Mouse (Mus musculus) embryonic facial prominence, embryonic 15.5 days (tissue): ENCODE measurements around the gene Matn1. TPM values are rescaled to one million over a fixed set of nuclear protein-coding genes. Genes with fewer than 3 reads are reported as not detected.

Experiments used
- ATAC-seq: fragments of 200-750 bp; cut with Nextera tagmentation; 2 replicates; pipeline ENCODE4 v1.8.0; 2017; ENCODE audit warnings: low read depth, moderate TSS enrichment; ENCODE audit not compliant: insufficient number of reproducible peaks, low FRiP score, low TSS enrichment
- H3K27ac ChIP-seq: fragments of 300-500 bp; sonication (generic); replicated peaks from 2 replicates; pipeline ENCODE4 v1.5.1; 2015; ENCODE audit warnings: mild to moderate bottlenecking, inconsistent platforms
- H3K27me3 ChIP-seq: fragments of 300-500 bp; sonication (generic); 2 replicates; pipeline ENCODE4 v1.6.1; 2015; ENCODE audit warnings: inconsistent platforms
- H3K36me3 ChIP-seq: fragments of 300-500 bp; sonication (generic); 2 replicates; pipeline ENCODE4 v1.6.1; 2015; ENCODE audit warnings: mild to moderate bottlenecking, inconsistent platforms
- H3K4me1 ChIP-seq: fragments of 300-500 bp; sonication (generic); 2 replicates; pipeline ENCODE4 v1.6.1; 2015; ENCODE audit warnings: inconsistent platforms
- H3K4me2 ChIP-seq: fragments of 300-500 bp; sonication (generic); replicated peaks from 2 replicates; pipeline ENCODE4 v1.6.1; 2015; ENCODE audit warnings: mild to moderate bottlenecking, inconsistent platforms
- H3K4me3 ChIP-seq: fragments of 300-500 bp; sonication (generic); replicated peaks from 2 replicates; pipeline ENCODE4 v1.5.1; 2015; ENCODE audit warnings: mild to moderate bottlenecking, inconsistent platforms
- H3K9ac ChIP-seq: fragments of 300-500 bp; sonication (generic); 2 replicates; pipeline ENCODE4 v1.6.1; 2015; ENCODE audit warnings: inconsistent platforms
- H3K9me3 ChIP-seq: fragments of 300-500 bp; sonication (generic); replicated peaks from 2 replicates; pipeline ENCODE4 v1.6.1; 2016; ENCODE audit warnings: inconsistent platforms
- WGBS: fragments of 180-500 bp; shearing (Covaris S2); methylation state at CpG from one replicate; pipeline ENCODE4 v1.1.7; 2015; 5-methylcytosine and 5-hydroxymethylcytosine counted together
- polyA plus RNA-seq: library from polyadenylated mRNA; unstranded; fragments of >200 nt; fragmentation: Nextera tagmentation; extraction: Ambion mirVana; gene quantifications from 2 replicates; pipeline ENCODE4 v1.2.1, GENCODE M21; 2015

The Matn1 gene
- polyA plus RNA-seq, 1 experiment from 2014 or later, result 85.1 TPM

DNA sequence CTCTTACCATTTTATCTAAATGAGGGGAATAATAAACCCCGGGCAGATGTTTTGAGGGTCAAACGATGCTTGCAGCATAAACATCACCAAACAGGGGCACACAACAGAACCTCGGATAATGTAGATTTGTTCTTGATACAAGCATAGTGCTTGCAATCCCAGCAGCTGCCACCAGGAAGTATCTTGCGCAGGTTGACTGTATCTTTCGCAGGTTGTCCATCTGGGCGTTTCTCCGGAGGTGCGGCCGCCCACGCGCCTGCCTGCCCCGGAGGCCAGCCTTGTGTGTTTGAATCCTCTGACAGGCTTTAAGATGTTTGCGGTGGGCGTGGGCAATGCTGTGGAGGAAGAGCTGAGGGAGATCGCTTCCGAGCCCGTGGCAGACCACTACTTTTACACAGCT, 8.3 kb downstream of the Matn1 start:
- Histone ChIP-seq H3K36me3 (no peaks in the 10 kb centered on the region), H3K27ac (no peak overlapping the region), H3K4me1 (no peaks in the 10 kb centered on the region), H3K9me3 (no peaks in the 10 kb centered on the region), H3K9ac (no peak overlapping the region), H3K4me3 (no peak overlapping the region), H3K4me2 (no peak overlapping the region), H3K27me3 (no peaks in the 10 kb centered on the region; the same call in 1 of the 2 replicates)
- ATAC-seq, result no peak
- 40% methylated on average over 17 of the region's 17 CpGs for WGBS

- no peaks in the 10 kb centered on the region; the same call in 1 of the 2 replicates for H3K27me3 ChIP-seq
- H3K4me3 ChIP-seq, result no peak overlapping the region
- WGBS, result 65% methylated on average over 10 of the region's 10 CpGs
- H3K9ac ChIP-seq, result no peak overlapping the region
- no peak for ATAC-seq
- no peak overlapping the region for H3K4me2 ChIP-seq
- no peaks in the 10 kb centered on the region for H3K9me3 ChIP-seq
- no peak overlapping the region for H3K27ac ChIP-seq
- no peaks in the 10 kb centered on the region for H3K4me1 ChIP-seq
- H3K36me3 ChIP-seq, result no peaks in the 10 kb centered on the region
Measured at GRCm38 (mm10) chr4:130957156-130957555, 13.0 kb downstream of the Matn1 start.

DNA sequence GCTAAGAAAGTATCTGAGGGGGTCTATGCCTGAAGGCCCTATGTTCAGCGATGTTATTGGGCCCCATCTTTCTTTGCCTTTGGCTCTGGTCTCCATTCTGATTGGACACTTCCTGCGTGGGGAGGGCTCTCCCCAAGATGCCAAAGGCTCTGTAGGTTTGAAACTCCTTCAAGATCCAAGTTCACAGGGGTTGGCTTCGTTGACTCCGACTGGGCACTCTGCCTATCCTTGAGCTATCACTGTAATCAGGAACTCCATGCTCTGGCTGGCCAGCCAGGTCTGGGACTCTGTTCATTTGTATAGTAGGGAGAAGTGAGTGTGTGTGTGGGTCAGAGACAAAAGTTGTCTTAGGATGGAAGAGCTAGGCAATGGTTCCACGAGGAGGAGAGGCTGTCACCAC, 14.6 kb downstream of the Matn1 start:
- H3K27ac ChIP-seq, result no peak overlapping the region
- 66% methylated on average over 5 of the region's 5 CpGs for WGBS
- no peak for ATAC-seq

GRCm38 (mm10) chr4:130959678-130960077, 15.5 kb downstream of the Matn1 start:
- Histone ChIP-seq H3K4me3 (no peak overlapping the region), H3K27me3 (no peaks in the 10 kb centered on the region; the same call in 1 of the 2 replicates), H3K27ac (no peak overlapping the region), H3K9me3 (no peaks in the 10 kb centered on the region), H3K4me2 (no peak overlapping the region), H3K9ac (no peak overlapping the region), H3K36me3 (no peaks in the 10 kb centered on the region), H3K4me1 (no peaks in the 10 kb centered on the region)
- WGBS, result 41% methylated on average over 6 of the region's 6 CpGs
- ATAC-seq, result no peak

More for the DNA sequence above, 14.6 kb downstream of the Matn1 start:
- no peaks in the 10 kb centered on the region for H3K4me1 ChIP-seq
- no peak overlapping the region for H3K4me3 ChIP-seq
- no peaks in the 10 kb centered on the region for H3K36me3 ChIP-seq
- no peak overlapping the region for H3K4me2 ChIP-seq
- no peaks in the 10 kb centered on the region; the same call in 1 of the 2 replicates for H3K27me3 ChIP-seq
- no peak overlapping the region for H3K9ac ChIP-seq
- no peaks in the 10 kb centered on the region for H3K9me3 ChIP-seq

DNA sequence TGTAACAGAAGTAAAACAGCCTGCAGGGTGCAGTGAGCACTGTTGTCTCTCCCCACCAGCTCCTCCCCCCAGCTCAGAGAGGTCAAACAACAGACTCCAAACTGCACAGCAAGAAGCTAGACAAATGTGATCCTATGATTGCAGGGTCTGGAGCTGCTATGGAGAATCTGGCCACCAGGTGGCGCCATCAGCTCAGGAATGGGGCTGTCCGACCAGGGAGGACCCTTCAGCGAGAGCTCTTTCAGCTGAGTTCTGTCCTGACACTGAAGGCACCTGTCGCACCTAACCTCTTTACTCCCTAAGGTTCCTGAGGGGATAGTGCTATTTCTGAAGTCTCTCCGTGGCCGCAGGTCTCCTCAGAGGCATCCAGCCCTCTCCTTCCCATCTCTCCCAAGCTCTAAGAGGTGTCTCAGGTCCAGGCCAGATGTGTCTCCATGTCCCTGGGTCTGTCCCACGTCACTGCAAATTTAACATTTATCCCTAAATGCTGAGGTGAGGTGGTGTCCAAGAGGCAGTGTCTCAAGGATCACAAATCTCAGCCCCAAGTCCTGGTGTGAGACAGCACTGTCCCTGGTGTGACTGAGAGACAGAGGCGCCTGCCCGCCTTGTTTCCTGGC, 16.0 kb downstream of the Matn1 start:
- Histone ChIP-seq H3K4me2 (no peak overlapping the region), H3K9ac (no peak overlapping the region), H3K4me1 (no peaks in the 10 kb centered on the region), H3K27me3 (no peaks in the 10 kb centered on the region; the same call in 1 of the 2 replicates), H3K9me3 (no peaks in the 10 kb centered on the region), H3K4me3 (no peak overlapping the region), H3K27ac (no peak overlapping the region), H3K36me3 (no peaks in the 10 kb centered on the region)
- 33% methylated on average over 9 of the region's 9 CpGs for WGBS
- ATAC-seq, result no peak

DNA sequence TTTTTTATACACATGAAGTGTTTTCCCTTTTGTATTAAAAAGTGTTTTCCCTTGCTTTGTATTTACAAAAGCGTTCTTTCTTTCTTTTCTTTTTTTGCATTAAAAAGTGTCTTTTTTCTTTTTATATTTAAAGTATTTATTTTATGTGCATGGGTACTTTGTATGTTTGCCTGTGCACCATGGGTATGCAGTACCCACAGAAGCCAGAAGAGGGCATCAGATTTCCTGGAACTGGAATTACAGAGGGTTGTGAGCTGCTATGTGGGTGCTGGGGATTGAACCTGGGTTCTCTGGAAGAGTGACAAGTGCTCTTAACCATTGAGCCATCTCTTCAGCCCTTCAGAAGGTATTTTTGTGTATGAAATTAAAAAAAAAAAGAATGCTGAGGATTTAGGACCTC, 27.1 kb downstream of the Matn1 start:
- no peak overlapping the region for H3K9ac ChIP-seq
- no peak for ATAC-seq
- 91% methylated on average over 1 of the region's 1 CpGs for WGBS
- 0 out of 2 replicates have a peak, but pooled peaks cover 6% of the 10 kb centered on the region for H3K4me1 ChIP-seq
- H3K9me3 ChIP-seq, result no peaks in the 10 kb centered on the region
- H3K4me2 ChIP-seq, result no peak overlapping the region
- H3K27me3 ChIP-seq, result no peaks in the 10 kb centered on the region; the same call in 1 of the 2 replicates
- no peaks in the 10 kb centered on the region for H3K36me3 ChIP-seq
- no peak overlapping the region for H3K27ac ChIP-seq
- no peak overlapping the region for H3K4me3 ChIP-seq

DNA sequence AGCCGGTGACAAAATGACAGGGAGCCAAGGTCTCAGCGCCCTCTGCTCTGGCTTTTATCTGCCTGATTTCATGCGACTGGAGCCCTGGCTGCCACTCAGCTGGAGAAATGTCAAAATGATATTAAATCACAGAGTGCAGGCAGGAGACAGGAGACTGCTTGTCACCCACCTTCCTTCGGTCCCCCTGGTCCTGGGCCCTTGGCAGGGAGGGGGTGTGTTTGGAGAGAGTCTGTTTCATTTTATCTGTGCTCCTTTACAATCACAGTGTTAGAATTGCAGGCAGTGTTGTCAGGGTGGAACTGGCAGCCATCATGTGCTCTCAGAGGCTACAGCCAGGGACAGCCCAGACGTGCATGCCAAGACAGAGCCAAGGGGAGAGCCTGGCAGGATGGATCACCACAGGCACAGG, 28.2 kb downstream of the Matn1 start:
- no peaks in the 10 kb centered on the region for H3K27me3 ChIP-seq
- H3K9ac ChIP-seq, result no peak overlapping the region
- no peak overlapping the region for H3K27ac ChIP-seq
- WGBS, result 64% methylated on average over 5 of the region's 5 CpGs
- H3K36me3 ChIP-seq, result no peaks in the 10 kb centered on the region
- no peak overlapping the region for H3K4me3 ChIP-seq
- H3K4me2 ChIP-seq, result no peak overlapping the region
- no peak for ATAC-seq
- H3K9me3 ChIP-seq, result no peaks in the 10 kb centered on the region
- H3K4me1 ChIP-seq, result 0 out of 2 replicates have a peak, but pooled peaks cover 6% of the 10 kb centered on the region

GRCm38 (mm10) chr4:130973332-130974263, 29.4 kb downstream of the Matn1 start:
- Histone ChIP-seq H3K4me2 (no peak overlapping the region), H3K36me3 (no peaks in the 10 kb centered on the region), H3K4me1 (0 out of 2 replicates have a peak, but pooled peaks cover 6% of the 10 kb centered on the region), H3K4me3 (no peak overlapping the region), H3K9ac (no peak overlapping the region), H3K9me3 (no peaks in the 10 kb centered on the region), H3K27me3 (no peaks in the 10 kb centered on the region), H3K27ac (0 out of 2 replicates have a peak overlapping the region, but pooled peaks have one; percentile 24)
- peak; percentile 61; the same call in 1 of the 2 replicates for ATAC-seq
- WGBS, result 35% methylated on average over 19 of the region's 19 CpGs

DNA sequence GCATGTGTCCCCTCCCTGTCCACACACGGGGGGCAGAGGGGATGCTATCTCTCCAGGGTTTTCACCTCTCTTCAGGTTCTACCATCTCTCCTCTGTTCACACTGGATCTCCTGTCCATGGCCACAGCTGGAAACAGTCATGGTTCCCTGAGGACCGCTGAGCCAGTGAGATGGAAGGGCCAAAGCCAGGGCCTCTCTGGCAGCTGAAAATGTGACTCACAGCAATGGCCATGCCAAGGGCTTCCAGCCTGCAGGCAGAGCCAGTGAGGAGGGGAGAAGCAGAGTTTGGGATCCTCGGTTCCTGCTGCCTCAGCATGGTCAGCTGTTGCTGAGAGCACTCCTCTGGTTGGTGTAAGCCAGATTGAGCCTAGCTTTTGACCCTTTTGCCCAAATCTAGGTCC, 34.8 kb downstream of the Matn1 start:
- Histone ChIP-seq H3K27ac (no peak overlapping the region), H3K27me3 (no peaks in the 10 kb centered on the region), H3K9me3 (no peaks in the 10 kb centered on the region), H3K4me3 (no peak overlapping the region), H3K4me2 (no peak overlapping the region), H3K4me1 (no peaks in the 10 kb centered on the region), H3K9ac (no peak overlapping the region), H3K36me3 (no peaks in the 10 kb centered on the region)
- no peak for ATAC-seq
- WGBS, result 68% methylated on average over 3 of the region's 3 CpGs

GRCm38 (mm10) chr4:130984416-130985182, 40.4 kb downstream of the Matn1 start:
- 0 out of 2 replicates have a peak overlapping the region, but pooled peaks have one; percentile 4 for H3K4me2 ChIP-seq
- 29% methylated on average over 17 of the region's 17 CpGs for whole genome bisulfite sequencing
- no peak overlapping the region for H3K4me3 ChIP-seq
- H3K9ac ChIP-seq, result no peak overlapping the region
- no peaks in the 10 kb centered on the region for H3K9me3 ChIP-seq
- no peak overlapping the region for H3K27ac ChIP-seq
- no peak for ATAC-seq
- no peaks in the 10 kb centered on the region for H3K36me3 ChIP-seq
- 0 out of 2 replicates have a peak, but pooled peaks cover 3% of the 10 kb centered on the region for H3K4me1 ChIP-seq
- peaks cover 3% of the 10 kb centered on the region; the same call in 1 of the 2 replicates for H3K27me3 ChIP-seq

- Histone ChIP-seq H3K9ac (no peak overlapping the region), H3K4me3 (no peak overlapping the region), H3K36me3 (no peaks in the 10 kb centered on the region), H3K4me1 (0 out of 2 replicates have a peak, but pooled peaks cover 3% of the 10 kb centered on the region), H3K4me2 (no peak overlapping the region), H3K27me3 (peaks cover 3% of the 10 kb centered on the region; the same call in 1 of the 2 replicates), H3K9me3 (no peaks in the 10 kb centered on the region), H3K27ac (no peak overlapping the region)
- ATAC-seq, result no peak
- WGBS, result 83% methylated on average over 4 of the region's 4 CpGs
Measured at GRCm38 (mm10) chr4:130987046-130987445, 42.9 kb downstream of the Matn1 start.
